Mouse (Mus musculus): ENCODE data around the gene Il6st.

Gene Il6st

DNA sequence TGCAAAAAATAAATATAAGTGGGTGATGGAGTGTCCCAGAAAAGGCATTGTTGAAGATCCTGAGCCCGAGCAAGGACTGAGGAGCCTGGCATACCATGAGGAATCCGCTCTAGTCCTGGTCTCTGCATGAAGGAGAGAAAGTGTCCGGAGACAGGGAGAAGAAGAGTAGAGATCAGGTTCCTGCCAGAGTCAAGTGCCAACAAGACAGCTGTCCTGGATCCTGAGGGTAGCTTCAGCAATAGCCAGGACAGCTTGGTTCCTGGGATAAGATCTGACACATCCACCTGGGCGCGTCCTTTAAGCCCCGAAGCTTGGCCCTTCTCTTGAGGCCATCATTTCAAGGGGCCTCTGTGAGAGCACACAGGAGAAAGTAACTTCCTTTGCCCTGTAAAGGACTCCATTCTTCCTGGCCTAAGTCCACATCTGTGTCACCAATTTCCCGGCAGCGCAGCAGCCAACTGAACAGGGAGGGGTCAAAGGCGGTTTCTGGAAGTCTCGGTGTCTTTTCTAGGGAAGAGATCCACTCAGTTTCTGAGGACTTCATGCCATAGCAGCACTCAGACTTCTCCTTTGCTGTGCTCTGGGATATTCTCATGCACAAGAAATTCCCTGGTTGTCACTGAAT is 59.6 kb downstream of the Il6st start:
- no peak for DNase-seq (ENCODE audit: low read depth, low spot score)

GRCm38 (mm10) chr13:112527186-112527585 is 63.3 kb downstream of the Il6st start:
- no peak for DNase-seq (ENCODE audit: low read depth, low spot score)

GRCm38 (mm10) chr13:112529893-112530292 is 66.0 kb downstream of the Il6st start:
- DNase-seq (ENCODE audit: low read depth, low spot score) = no peak

GRCm38 (mm10) chr13:112532235-112532634 is 68.4 kb downstream of the Il6st start:
- DNase-seq (ENCODE audit: low read depth, low spot score) = no peak

DNA sequence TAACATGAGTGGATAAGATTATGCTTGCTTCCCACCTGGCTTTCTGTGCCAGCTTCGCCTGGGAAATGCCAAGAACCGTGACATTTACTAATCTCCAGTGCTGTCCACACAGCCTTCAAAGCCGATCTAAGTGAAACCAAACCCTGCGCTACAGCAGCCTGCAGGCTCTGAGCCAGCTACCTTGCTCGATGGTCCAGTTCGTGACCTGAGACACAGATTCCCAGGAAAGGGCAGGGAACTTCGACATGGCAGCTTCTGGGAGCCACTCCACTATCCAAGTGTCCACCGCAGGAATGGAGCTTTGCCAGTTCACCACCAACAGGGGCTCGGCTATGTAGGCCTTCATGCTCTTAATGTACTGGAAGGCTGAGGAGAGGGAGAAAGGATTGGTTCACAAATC is 69.7 kb downstream of the Il6st start:
- no peak for DNase-seq (ENCODE audit: low read depth, low spot score)

DNA sequence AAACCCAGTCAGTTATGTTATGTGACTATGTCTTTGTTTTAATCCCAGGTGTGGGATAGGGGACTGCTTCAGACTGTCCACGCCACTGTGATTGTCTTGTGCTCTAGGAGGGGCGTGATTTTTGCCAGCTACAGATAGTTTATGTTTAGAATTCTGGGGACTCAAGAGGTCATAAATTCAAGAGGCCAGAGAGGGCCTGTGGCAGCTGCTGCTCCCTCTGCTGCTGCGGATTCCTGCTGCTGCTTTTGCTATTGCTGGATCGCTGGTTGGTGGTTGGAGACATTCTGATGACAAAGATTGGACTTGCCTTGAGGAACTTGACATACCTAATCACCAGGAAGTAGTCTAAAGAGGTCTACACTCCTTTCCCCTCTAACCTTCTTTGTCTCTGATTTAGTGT is 72.7 kb downstream of the Il6st start:
- no peak for DNase-seq (ENCODE audit: low read depth, low spot score)

GRCm38 (mm10) chr13:112537065-112537464 is 73.2 kb downstream of the Il6st start:
- DNase-seq (ENCODE audit: low read depth, low spot score) = no peak

GRCm38 (mm10) chr13:112540616-112541015 is 76.7 kb downstream of the Il6st start:
- no peak for DNase-seq (ENCODE audit: low read depth, low spot score)

GRCm38 (mm10) chr13:112541223-112541975 is 77.5 kb downstream of the Il6st start:
- no peak for DNase-seq (ENCODE audit: low read depth, low spot score)

GRCm38 (mm10) chr13:112551641-112552548 is 88.0 kb downstream of the Il6st start:
- DNase-seq (ENCODE audit: low read depth, low spot score) = no peak

GRCm38 (mm10) chr13:112553304-112553703 is 89.4 kb downstream of the Il6st start:
- no peak for DNase-seq (ENCODE audit: low read depth, low spot score)

GRCm38 (mm10) chr13:112556501-112556900 is 92.6 kb downstream of the Il6st start:
- DNase-seq (ENCODE audit: low read depth, low spot score) = no peak

Data from c-Kit-negative CD71-positive TER-119-positive erythroid progenitor cells, embryonic 14.5 days (primary cell).